ENCODE assay signal across 24 mouse cellular contexts in genomic region chr11:98553966-98554365, GRCm38 (mm10). TPM values are rescaled to one million over a fixed set of nuclear protein-coding genes. Genes with fewer than 3 reads are reported as not detected.
"Had no signal": no experiment of that assay in that cellular context is flagged by ENCODE, and none has a peak within 500 bp of the region (broad histone marks: within the 10 kb centered on the region; RNA-seq: fewer than 3 reads in every experiment).

No protein-coding gene starts in this region.

- H3K9ac ChIP-seq: kidney, embryonic 15.5 days; limb, embryonic 15.5 days; liver, embryonic 15.5 days; lung, embryonic 14.5 days; neural tube, embryonic 15.5 days had no signal

- H3K4me2 ChIP-seq: kidney, embryonic 15.5 days; limb, embryonic 15.5 days; liver, embryonic 15.5 days; lung, embryonic 14.5 days; neural tube, embryonic 15.5 days had no signal

- DNase-seq: kidney, postnatal 25 days; layer of hippocampus, postnatal 36 days; lung, embryonic 14.5 days; lung, postnatal 10 days; lung, postnatal 4 days; midbrain, embryonic 14.5 days; right cerebral cortex, adult 18-20 months; right cerebral cortex, postnatal 25 days; spleen, adult 18-20 months; thymus, adult 2 months; thymus, postnatal 36 days had no signal

- H3K9me3 ChIP-seq: kidney, embryonic 15.5 days; limb, embryonic 15.5 days; liver, embryonic 15.5 days; neural tube, embryonic 15.5 days had no signal

- H3K36me3 ChIP-seq: kidney, embryonic 15.5 days; limb, embryonic 15.5 days; liver, embryonic 15.5 days; midbrain, embryonic 10.5 days; neural tube, embryonic 15.5 days had no signal

- H3K4me3 ChIP-seq: kidney, embryonic 15.5 days; limb, embryonic 15.5 days; liver, embryonic 15.5 days; midbrain, embryonic 10.5 days; myocyte; neural tube, embryonic 15.5 days had no signal

- H3K27ac ChIP-seq: kidney, embryonic 15.5 days; limb, embryonic 15.5 days; liver, embryonic 15.5 days; midbrain, embryonic 10.5 days; neural tube, embryonic 15.5 days had no signal

RNA-seq across cellular contexts. Expression of gene Zpbp2, which starts 3.1 kb away (rescaled TPM):
- total RNA-seq: layer of hippocampus, postnatal 36 days; left cerebral cortex, adult 8-10 months; left cerebral cortex, postnatal 25 days had no signal
- polyA plus RNA-seq: midbrain, embryonic 14.5 days; myocyte; neural tube, embryonic 15.5 days; stomach, embryonic 14.5 days had no signal

RNA-seq across cellular contexts. Expression of gene Ikzf3, which starts 8.1 kb away (rescaled TPM):
- total RNA-seq: layer of hippocampus, postnatal 36 days had no signal
- polyA plus RNA-seq: limb, embryonic 11.5 days; midbrain, embryonic 14.5 days; myocyte; neural tube, embryonic 11.5 days had no signal

RNA-seq across cellular contexts. Expression of gene Lrrc3c, which starts 44.1 kb away (rescaled TPM):
- total RNA-seq: layer of hippocampus, postnatal 36 days; left cerebral cortex, adult 8-10 months; left cerebral cortex, postnatal 25 days; megakaryocyte, adult 5-6 weeks had no signal
- polyA plus RNA-seq: kidney, embryonic 15.5 days; limb, embryonic 11.5 days; limb, embryonic 15.5 days; liver, embryonic 15.5 days; lung, embryonic 14.5 days; midbrain, embryonic 10.5 days; midbrain, embryonic 14.5 days; myocyte; neural tube, embryonic 11.5 days; neural tube, embryonic 15.5 days; stomach, embryonic 14.5 days; testis, adult 2 months; thymus, adult 2 months had no signal
